Mouse (Mus musculus): ENCODE measurements around the gene Atp6v0a4. TPM values are rescaled to one million over a fixed set of nuclear protein-coding genes. Genes with fewer than 3 reads are reported as not detected.
A peak's percentile ranks its signal among the peaks of the same experiment; 100 is the strongest.

Gene Atp6v0a4
- 0.24 and 0.25 TPM in 2 replicates for polyA plus RNA-seq (2015; fragmentation: Nextera tagmentation; extraction: Ambion mirVana)

DNA sequence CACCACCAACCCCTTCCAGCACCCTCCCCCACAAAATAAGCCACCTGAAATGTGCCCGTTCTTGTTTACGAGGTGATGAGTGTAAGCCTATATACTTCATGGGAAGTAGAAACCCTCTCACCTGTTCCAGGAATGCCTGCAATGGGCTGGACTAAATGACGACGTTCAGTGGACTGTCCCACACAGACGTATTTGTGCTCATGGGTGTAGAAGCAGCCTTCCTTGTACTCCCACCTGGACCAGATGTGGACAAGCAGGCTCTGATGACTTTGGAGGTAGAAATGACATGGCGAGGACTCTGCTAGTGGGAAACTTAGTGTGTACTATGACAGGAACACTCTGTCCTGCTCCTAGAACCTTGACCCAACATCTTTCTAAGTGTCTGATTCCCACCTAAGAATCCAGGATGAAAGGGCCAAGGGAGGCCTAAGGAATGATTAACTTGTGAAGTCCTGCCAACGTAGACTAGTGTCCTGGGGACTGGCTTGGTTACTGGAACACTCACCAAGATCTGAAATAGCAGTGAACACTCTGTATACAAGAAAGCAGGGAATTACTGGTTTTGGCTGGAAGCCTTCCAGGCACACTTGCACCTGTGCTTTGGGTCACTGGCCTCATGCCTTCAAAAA is at the start of gene Atp6v0a4:
TSS of gene Atp6v0a4 (minus strand) at position 380 of the 629 bp plus-strand sequence.
- H3K4me1 ChIP-seq: no peaks in the 10 kb centered on the region

DNA sequence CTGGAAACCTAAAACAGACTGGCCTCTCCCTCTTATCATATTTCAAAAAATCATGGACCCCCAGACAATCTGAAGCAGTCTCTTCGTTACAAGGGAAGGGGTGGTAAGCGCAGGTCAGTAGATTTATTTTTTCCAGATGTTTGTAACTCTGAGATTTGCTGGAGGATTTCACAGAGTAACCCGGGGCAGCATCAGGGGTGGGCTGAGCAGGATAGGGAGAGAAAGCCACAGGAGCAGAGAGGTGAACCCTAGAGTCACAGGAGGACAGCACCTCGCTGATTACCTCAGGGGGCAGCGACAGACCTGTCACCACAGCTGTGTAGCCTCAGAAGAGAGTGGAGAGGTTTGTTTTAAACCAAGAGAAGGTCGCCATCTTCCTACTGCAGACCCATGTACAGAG is 41.0 kb upstream of the Atp6v0a4 start:
- no peak overlapping the region for H3K27ac ChIP-seq
- peaks cover 19% of the 10 kb centered on the region for H3K36me3 ChIP-seq (replicated peaks)
- no peak overlapping the region for H3K4me3 ChIP-seq
- no peak overlapping the region for H3K9ac ChIP-seq
- no peaks in the 10 kb centered on the region for H3K27me3 ChIP-seq (replicated peaks)
- H3K4me2 ChIP-seq: no peak overlapping the region
- no peaks in the 10 kb centered on the region for H3K9me3 ChIP-seq
- no peak for ATAC-seq (replicated peaks)
- WGBS: 86% methylated on average over 6 of the region's 6 CpGs
- peaks cover 14% of the 10 kb centered on the region for H3K4me1 ChIP-seq

More for the DNA sequence above, at the start of gene Atp6v0a4:
- Histone ChIP-seq H3K36me3 (replicated peaks) (peaks cover 22% of the 10 kb centered on the region; the same call in 1 of the 2 replicates), H3K27ac (no peak within 1 kb of the TSS), H3K4me3 (no peak within 1 kb of the TSS), H3K9me3 (no peaks in the 10 kb centered on the region), H3K4me2 (no peak within 1 kb of the TSS), H3K27me3 (replicated peaks) (no peaks in the 10 kb centered on the region), H3K9ac (no peak within 1 kb of the TSS)
- no peak for ATAC-seq (replicated peaks)
- 95% methylated on average over 7 of the region's 7 CpGs for WGBS

DNA sequence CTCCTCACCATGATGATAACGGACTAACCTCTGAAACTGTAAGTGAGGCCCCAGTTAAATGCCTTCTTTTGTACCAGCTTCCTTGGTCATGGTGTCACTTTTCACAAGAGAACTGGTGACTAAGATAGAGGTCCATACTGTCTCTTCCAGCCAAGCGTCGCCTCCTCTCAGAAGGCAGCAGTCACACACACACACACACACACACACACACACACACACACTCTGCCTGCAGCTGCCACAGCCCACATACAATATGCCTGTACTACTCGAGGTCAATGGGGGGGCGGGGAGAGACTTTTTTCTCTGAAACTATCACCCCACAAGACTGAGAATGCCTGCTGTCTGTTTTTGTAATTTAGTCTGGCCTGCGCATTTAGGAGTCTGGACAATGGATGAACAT is 40.3 kb upstream of the Atp6v0a4 start:
- Histone ChIP-seq H3K27me3 (replicated peaks) (no peaks in the 10 kb centered on the region), H3K9ac (no peak overlapping the region), H3K4me1 (peaks cover 17% of the 10 kb centered on the region), H3K4me2 (no peak overlapping the region), H3K9me3 (no peaks in the 10 kb centered on the region), H3K27ac (no peak overlapping the region), H3K36me3 (replicated peaks) (peaks cover 15% of the 10 kb centered on the region), H3K4me3 (no peak overlapping the region)
- 92% methylated on average over 6 of the region's 6 CpGs for WGBS
- ATAC-seq (replicated peaks): no peak

DNA sequence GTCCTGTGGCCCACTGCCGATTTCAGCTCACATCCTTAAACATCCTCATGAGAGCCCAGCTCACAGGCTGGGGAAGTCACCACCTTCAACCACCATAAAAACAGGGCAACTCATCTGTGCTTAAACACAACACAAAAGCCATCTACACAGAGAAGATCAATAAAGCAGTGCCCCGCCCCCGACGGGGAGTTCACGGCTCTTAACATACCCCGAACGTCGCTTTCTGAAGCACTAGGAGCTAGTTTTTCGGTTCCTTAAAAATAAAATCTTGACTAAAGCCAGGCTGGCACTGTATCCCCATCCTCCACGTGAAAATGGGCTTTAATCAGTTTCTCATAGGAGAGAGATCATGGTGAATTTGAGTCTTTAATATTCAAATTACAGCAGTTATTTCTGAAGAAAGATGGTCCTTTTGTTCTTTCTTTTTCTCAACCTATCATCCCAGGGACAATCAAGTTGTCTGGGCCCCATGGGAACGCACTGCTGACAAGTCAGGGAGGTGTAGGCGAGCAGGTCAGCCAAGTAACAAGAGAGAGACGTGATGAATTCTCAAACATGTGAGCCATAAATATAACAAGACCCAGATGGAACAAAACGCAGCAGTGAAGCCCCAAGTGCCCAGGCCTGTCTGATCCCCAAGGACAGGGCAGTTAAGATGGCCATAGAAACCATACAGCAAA is 38.6 kb upstream of the Atp6v0a4 start:
- Histone ChIP-seq H3K9ac (no peak overlapping the region), H3K27me3 (replicated peaks) (no peaks in the 10 kb centered on the region), H3K4me3 (no peak overlapping the region), H3K4me2 (no peak overlapping the region), H3K4me1 (peaks cover 33% of the 10 kb centered on the region), H3K36me3 (replicated peaks) (peaks cover 7% of the 10 kb centered on the region), H3K27ac (peak overlapping the region; percentile 20), H3K9me3 (no peaks in the 10 kb centered on the region)
- ATAC-seq (replicated peaks): no peak
- WGBS: 54% methylated on average over 14 of the region's 14 CpGs

DNA sequence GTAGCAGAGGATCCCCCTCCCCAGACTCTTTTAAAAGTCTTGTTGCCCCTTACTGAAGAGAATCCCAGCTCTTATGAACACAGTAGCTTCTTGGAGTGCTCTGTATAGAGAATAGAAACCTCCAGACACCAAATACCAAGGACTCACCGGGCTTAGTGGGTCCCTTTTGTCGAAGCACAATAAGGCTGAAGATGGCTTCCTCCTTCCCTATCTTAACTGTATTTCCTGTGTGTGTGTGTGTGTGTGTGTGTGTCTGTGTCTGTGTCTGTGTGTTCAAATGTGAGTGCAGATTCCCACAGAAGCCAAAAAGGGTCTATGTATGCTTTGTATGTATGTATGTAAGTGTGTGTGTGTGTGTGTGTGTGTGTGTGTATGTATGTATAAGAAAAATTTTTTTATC is 36.2 kb upstream of the Atp6v0a4 start:
- Histone ChIP-seq H3K4me2 (no peak overlapping the region), H3K4me3 (no peak overlapping the region), H3K4me1 (peaks cover 38% of the 10 kb centered on the region), H3K36me3 (replicated peaks) (peaks cover 9% of the 10 kb centered on the region), H3K9me3 (no peaks in the 10 kb centered on the region), H3K27me3 (replicated peaks) (no peaks in the 10 kb centered on the region), H3K9ac (no peak overlapping the region), H3K27ac (peak overlapping the region; percentile 72)
- WGBS: 61% methylated on average over 2 of the region's 2 CpGs
- peak; percentile 1; the same call in 1 of the 2 replicates for ATAC-seq (replicated peaks)

DNA sequence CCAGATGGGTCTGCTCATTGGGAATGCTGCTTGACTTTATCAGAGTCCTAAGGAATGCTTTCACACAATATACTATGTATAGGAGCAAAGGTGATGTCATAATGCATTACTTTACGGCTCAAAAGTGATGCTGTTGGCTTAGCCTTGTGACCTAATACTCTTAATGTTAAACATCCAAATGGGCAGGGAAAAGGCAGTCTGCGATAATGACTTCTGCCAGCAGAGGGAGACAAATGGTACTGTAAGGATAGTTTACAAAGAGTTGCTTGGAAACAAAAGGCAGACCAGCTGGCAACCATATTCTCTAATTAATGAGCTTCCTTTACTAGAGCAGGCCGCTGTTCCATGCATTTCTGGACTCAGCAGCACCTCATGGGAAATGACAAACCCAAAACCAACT is 35.7 kb upstream of the Atp6v0a4 start:
- Histone ChIP-seq H3K27ac (peak overlapping the region; percentile 72), H3K4me1 (peaks cover 38% of the 10 kb centered on the region), H3K9me3 (no peaks in the 10 kb centered on the region), H3K4me3 (no peak overlapping the region), H3K36me3 (replicated peaks) (peaks cover 9% of the 10 kb centered on the region), H3K9ac (no peak overlapping the region), H3K4me2 (no peak overlapping the region), H3K27me3 (replicated peaks) (no peaks in the 10 kb centered on the region)
- peak; percentile 58 for ATAC-seq (replicated peaks)
- 18% methylated on average over 3 of the region's 3 CpGs for WGBS

DNA sequence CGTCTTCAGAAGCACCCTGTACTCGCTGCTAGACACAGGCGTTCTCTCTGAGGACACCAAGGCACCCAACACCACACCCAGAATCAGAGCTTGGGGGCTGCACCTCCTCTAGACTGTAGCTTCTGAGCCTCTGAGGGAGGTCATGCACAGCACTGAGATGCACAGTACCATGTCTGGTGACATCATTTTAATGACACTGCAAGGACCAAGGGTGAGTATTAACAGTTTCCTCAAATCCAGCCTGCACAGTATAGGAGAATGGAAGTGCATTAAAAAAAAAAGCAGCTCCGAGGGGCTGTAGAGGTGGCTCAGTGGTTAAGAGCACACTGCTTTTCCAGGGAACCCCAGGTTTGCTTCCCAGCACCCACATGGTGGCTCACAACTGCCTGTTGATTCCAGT is 35.2 kb upstream of the Atp6v0a4 start:
- H3K36me3 ChIP-seq (replicated peaks): peaks cover 9% of the 10 kb centered on the region
- H3K27me3 ChIP-seq (replicated peaks): no peaks in the 10 kb centered on the region
- H3K4me1 ChIP-seq: peaks cover 38% of the 10 kb centered on the region
- ATAC-seq (replicated peaks): peak; percentile 43
- no peak overlapping the region for H3K4me3 ChIP-seq
- 80% methylated on average over 4 of the region's 4 CpGs for WGBS
- no peak overlapping the region for H3K9ac ChIP-seq
- no peaks in the 10 kb centered on the region for H3K9me3 ChIP-seq
- no peak overlapping the region for H3K27ac ChIP-seq
- no peak overlapping the region for H3K4me2 ChIP-seq

DNA sequence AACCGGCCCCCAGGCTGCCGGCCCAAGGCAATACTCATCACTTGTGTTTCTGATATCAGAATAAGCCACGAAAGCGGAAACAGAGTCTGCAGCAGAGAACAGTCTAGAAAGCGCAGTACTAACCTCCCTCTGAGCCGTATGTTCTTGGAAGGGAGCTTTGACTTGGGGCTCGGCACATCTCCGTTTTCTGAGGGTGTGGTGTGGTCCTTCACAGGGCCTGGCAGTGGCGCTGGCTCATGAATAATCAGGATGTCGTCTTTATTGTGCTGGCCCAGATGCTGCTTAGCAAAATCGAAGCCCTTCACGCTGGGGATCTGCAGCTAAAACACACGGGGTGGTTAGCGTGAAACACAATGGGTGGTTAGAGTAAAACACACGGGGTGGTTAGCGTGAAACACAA is 33.5 kb upstream of the Atp6v0a4 start:
- H3K4me3 ChIP-seq: no peak overlapping the region
- no peak overlapping the region for H3K4me2 ChIP-seq
- H3K9ac ChIP-seq: no peak overlapping the region
- 35% methylated on average over 16 of the region's 16 CpGs for WGBS
- no peaks in the 10 kb centered on the region for H3K27me3 ChIP-seq (replicated peaks)
- H3K27ac ChIP-seq: peak overlapping the region; percentile 58
- H3K36me3 ChIP-seq (replicated peaks): peaks cover 13% of the 10 kb centered on the region
- no peak for ATAC-seq (replicated peaks)
- no peaks in the 10 kb centered on the region for H3K9me3 ChIP-seq
- peaks cover 33% of the 10 kb centered on the region for H3K4me1 ChIP-seq

DNA sequence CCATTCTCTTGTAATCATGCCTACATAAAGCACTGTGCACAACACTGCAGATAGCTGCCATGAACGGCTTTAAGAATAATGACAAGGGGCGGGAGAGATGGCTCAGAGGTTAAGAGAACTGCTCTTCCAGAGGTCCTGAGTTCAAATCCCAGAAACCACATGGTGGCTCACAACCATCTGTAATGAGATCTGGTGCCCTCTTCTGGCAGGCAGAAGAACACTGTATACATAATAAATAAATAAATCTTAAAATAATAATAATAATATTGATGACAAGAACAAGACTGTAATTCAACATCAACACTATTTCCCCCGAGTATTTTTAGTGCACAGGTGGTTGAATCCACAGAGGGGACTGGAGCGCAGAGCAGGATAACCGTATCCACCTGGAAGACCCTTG is 31.8 kb upstream of the Atp6v0a4 start:
- WGBS: 94% methylated on average over 5 of the region's 5 CpGs
- Histone ChIP-seq H3K9ac (no peak overlapping the region), H3K4me3 (no peak overlapping the region), H3K36me3 (replicated peaks) (peaks cover 13% of the 10 kb centered on the region), H3K4me1 (peaks cover 26% of the 10 kb centered on the region), H3K27me3 (replicated peaks) (no peaks in the 10 kb centered on the region), H3K27ac (no peak overlapping the region), H3K9me3 (no peaks in the 10 kb centered on the region), H3K4me2 (no peak overlapping the region)
- no peak for ATAC-seq (replicated peaks)

DNA sequence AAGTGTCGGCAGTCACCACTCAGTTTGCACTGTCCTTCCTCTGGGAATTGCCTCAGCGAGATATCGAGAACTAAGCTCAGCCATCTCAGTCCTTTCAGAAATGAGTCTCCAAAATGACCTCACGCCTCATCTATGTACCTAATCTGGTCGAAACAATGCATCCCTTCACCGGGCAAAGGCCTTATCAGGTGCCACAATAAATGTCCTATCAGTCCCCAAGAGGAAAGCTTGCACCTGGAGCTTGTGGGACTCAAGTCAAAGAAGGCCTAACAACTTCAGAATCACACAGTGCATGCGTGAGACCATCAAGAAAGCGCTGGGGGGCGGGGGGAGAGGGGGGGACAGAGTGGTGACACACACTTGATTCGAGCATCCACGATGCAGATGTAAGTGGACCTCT is 27.9 kb upstream of the Atp6v0a4 start:
- whole genome bisulfite sequencing: 89% methylated on average over 11 of the region's 11 CpGs
- no peaks in the 10 kb centered on the region for H3K9me3 ChIP-seq
- no peaks in the 10 kb centered on the region for H3K4me1 ChIP-seq
- no peak overlapping the region for H3K4me3 ChIP-seq
- no peak for ATAC-seq (replicated peaks)
- peaks cover 23% of the 10 kb centered on the region; the same call in 1 of the 2 replicates for H3K36me3 ChIP-seq (replicated peaks)
- H3K27me3 ChIP-seq (replicated peaks): no peaks in the 10 kb centered on the region
- no peak overlapping the region for H3K9ac ChIP-seq
- H3K4me2 ChIP-seq: no peak overlapping the region
- no peak overlapping the region for H3K27ac ChIP-seq

DNA sequence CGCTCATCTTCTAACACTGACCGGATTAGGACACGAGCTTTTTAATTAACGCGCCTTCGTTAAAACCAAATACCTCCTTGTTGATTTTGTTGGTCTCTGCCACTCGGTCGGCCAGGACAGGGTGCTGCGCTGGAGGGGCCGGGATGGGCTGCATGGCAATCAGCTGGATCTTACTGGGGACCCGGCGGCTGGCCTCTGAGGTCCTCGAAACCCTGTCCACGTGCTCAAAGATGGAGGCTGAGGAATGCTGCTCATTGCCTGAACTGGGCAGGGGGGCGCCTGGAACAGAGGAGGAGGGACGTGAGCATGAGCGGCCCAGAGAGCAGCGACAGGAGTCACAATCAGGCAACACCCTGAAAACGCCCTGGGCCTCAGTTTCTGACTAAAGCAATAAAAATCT is 25.1 kb upstream of the Atp6v0a4 start:
- WGBS: 88% methylated on average over 19 of the region's 19 CpGs
- no peak overlapping the region for H3K27ac ChIP-seq
- no peak overlapping the region for H3K9ac ChIP-seq
- H3K4me1 ChIP-seq: no peaks in the 10 kb centered on the region
- ATAC-seq (replicated peaks): no peak
- H3K27me3 ChIP-seq (replicated peaks): no peaks in the 10 kb centered on the region
- H3K36me3 ChIP-seq (replicated peaks): peaks cover 32% of the 10 kb centered on the region; the same call in 1 of the 2 replicates
- no peak overlapping the region for H3K4me2 ChIP-seq
- no peak overlapping the region for H3K4me3 ChIP-seq
- H3K9me3 ChIP-seq: no peaks in the 10 kb centered on the region

DNA sequence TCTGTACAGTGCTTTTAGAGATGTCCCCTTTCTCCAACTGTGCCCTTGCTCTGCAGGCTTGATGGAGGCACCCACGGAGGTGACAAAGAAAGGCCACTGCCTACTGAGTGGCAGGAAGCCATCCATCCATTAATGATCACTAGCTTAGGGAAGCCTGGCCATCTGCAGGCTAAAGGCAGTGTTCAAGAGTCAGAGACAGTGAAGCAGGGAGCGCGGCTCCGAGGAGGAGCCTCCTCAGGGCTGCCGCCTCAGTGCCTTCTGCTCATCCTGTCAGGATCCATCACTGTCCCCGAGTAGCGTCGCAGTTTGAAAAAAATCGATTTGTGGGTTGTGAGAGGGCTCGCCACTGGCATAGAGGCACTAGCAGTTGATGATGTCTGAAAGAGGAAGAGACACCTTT is 24.2 kb upstream of the Atp6v0a4 start:
- Histone ChIP-seq H3K9me3 (no peaks in the 10 kb centered on the region), H3K27ac (no peak overlapping the region), H3K27me3 (replicated peaks) (no peaks in the 10 kb centered on the region), H3K4me3 (no peak overlapping the region), H3K4me1 (no peaks in the 10 kb centered on the region), H3K9ac (no peak overlapping the region), H3K4me2 (no peak overlapping the region), H3K36me3 (replicated peaks) (peaks cover 29% of the 10 kb centered on the region; the same call in 1 of the 2 replicates)
- WGBS: 91% methylated on average over 10 of the region's 10 CpGs
- ATAC-seq (replicated peaks): no peak

DNA sequence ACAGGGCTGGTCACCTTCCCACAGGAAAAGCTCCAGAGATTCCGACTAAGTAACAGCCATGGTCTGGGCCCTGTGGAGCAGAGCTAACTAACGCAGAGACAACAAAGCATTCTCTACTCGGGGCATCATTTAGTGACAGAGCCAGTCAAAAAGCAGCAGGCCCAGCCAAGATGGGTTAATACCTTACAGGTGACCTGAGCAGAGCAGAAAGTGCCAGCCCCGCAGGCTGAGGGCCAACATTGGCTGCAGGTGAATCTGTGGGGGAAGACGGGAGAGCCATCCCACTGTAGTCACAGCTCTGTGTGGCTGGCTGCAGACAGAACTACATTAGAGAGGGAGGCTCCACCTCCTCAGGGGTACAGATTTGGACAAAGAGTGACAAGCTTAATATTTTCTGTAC is 22.9 kb upstream of the Atp6v0a4 start:
- Histone ChIP-seq H3K4me2 (no peak overlapping the region), H3K4me1 (no peaks in the 10 kb centered on the region), H3K36me3 (replicated peaks) (peaks cover 36% of the 10 kb centered on the region; the same call in 1 of the 2 replicates), H3K4me3 (no peak overlapping the region), H3K27ac (no peak overlapping the region), H3K9ac (no peak overlapping the region), H3K9me3 (no peaks in the 10 kb centered on the region), H3K27me3 (replicated peaks) (no peaks in the 10 kb centered on the region)
- no peak for ATAC-seq (replicated peaks)
- 84% methylated on average over 5 of the region's 5 CpGs for WGBS

All from midbrain, embryonic 15.5 days (tissue).